Mouse (Mus musculus) thymus, adult 2 months (tissue): ENCODE measurements around the gene Aftph. TPM values are rescaled to one million over a fixed set of nuclear protein-coding genes. Genes with fewer than 3 reads are reported as not detected.

Experiments used
- DNase-seq: peaks from one replicate; pipeline ENCODE4 v3.0.0; 2021
- H3K27ac ChIP-seq: fragments of 200-500 bp; 2 replicates; pipeline ENCODE4 v1.5.1; 2012; ENCODE audit warnings: low read length, control low read depth; ENCODE audit not compliant: control insufficient read depth, insufficient read depth
- H3K27me3 ChIP-seq: fragments of 200-500 bp; 2 replicates; pipeline ENCODE4 v1.6.1; 2012; ENCODE audit warnings: mild to moderate bottlenecking, low read length, moderate library complexity, mixed read lengths; ENCODE audit not compliant: control insufficient read depth, insufficient read depth
- H3K36me3 ChIP-seq: fragments of 200-500 bp; 2 replicates; pipeline ENCODE4 v1.6.1; 2012; ENCODE audit warnings: mild to moderate bottlenecking, low read length, moderate library complexity; ENCODE audit not compliant: control insufficient read depth, insufficient read depth
- H3K4me1 ChIP-seq: fragments of 200-500 bp; replicated peaks from 2 replicates; pipeline ENCODE4 v1.6.1; 2012; ENCODE audit warnings: low read length; ENCODE audit not compliant: control insufficient read depth, insufficient read depth
- H3K4me3 ChIP-seq: fragments of 200-500 bp; 2 replicates; pipeline ENCODE4 v1.5.1; 2012; ENCODE audit warnings: mild to moderate bottlenecking, low read length, control low read depth, moderate library complexity; ENCODE audit not compliant: control insufficient read depth, insufficient read depth
- CTCF ChIP-seq: fragments of 200-500 bp; IDR thresholded peaks from 2 replicates; pipeline ENCODE4 v1.5.1; 2012; ENCODE audit warnings: mild to moderate bottlenecking, control low read depth, low read length, moderate library complexity, borderline replicate concordance; ENCODE audit not compliant: control insufficient read depth, poor library complexity, insufficient read depth; ENCODE audit errors: extremely low read depth
- POLR2A ChIP-seq: fragments of 200-500 bp; IDR thresholded peaks from 2 replicates; pipeline ENCODE4 v1.6.1; 2012; ENCODE audit warnings: mild to moderate bottlenecking, low read length, control low read depth, moderate library complexity; ENCODE audit not compliant: control insufficient read depth, poor library complexity, insufficient read depth; ENCODE audit errors: extremely low read depth
- WGBS: fragments of 180-500 bp; shearing (Covaris S2); methylation state at CpG from one replicate; pipeline ENCODE4 v1.1.7; 2018; 5-methylcytosine and 5-hydroxymethylcytosine counted together
- polyA plus RNA-seq: library from polyadenylated mRNA; depleted of rRNA; stranded (reverse); fragments of >200 nt; gene quantifications from 2 replicates; pipeline ENCODE4 v1.2.3, GENCODE M21; 2012

Gene Aftph
- polyA plus RNA-seq, 1 experiment = 91.9 TPM

DNA sequence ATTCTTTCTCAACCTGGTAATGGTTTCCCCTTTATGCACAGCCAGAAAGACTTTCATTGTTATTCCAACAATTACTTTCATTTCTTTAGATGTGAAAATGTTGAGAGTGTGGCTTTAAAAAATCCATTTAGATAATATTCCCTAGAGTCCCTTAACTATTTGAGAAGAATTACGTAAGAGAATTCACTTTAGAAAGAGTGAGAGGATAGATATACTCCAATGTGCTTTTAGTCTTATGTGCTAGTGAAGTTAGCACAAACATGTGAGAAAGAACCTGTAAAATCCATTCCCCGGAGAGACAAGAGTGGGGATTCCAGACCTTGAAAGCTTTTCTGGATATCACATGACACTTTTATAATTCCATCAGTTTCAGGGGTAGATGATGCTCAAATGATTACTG lies 9.2 kb upstream of the Aftph start:
- DNase-seq = no peak
- H3K4me3 ChIP-seq = no peak overlapping the region
- TF ChIP-seq POLR2A (no peak), CTCF (no peak)
- H3K4me1 ChIP-seq = no peaks in the 10 kb centered on the region
- no peaks in the 10 kb centered on the region for H3K27me3 ChIP-seq
- 98% methylated on average over 2 of the region's 2 CpGs for WGBS
- no peaks in the 10 kb centered on the region for H3K36me3 ChIP-seq
- no peak overlapping the region for H3K27ac ChIP-seq

DNA sequence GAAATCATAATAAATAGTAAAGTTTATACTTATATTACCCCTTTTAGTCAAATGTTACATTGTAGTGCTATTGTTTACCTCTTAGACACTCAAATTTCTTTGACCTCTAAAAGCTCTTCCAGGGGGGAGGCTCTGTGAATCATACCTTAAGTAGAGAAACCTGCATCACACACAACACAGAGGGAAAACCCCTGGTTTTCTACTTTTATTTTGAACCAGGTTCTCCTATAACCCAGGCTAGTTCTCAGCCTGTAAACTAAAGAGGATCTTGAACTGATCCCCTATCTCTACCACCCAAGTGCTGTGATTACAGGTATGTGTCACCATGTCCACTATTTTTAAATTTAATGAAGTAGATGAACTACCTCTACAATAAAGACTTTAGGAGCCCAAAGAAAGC lies 2.0 kb upstream of the Aftph start:
- TF ChIP-seq POLR2A = no peak
- TF ChIP-seq CTCF = no peak
- Histone ChIP-seq H3K27me3 (no peaks in the 10 kb centered on the region), H3K4me1 (no peaks in the 10 kb centered on the region), H3K36me3 (no peaks in the 10 kb centered on the region), H3K4me3 (no peak overlapping the region), H3K27ac (no peak overlapping the region)
- no peak for DNase-seq

- Histone ChIP-seq H3K4me3 (no peak overlapping the region), H3K27me3 (no peaks in the 10 kb centered on the region), H3K36me3 (no peaks in the 10 kb centered on the region), H3K27ac (peak overlapping the region; percentile 90), H3K4me1 (no peaks in the 10 kb centered on the region)
- TF ChIP-seq CTCF (no peak), POLR2A (no peak)
- DNase-seq = peak; percentile 76
- WGBS = under 1% methylated on average over 9 of the region's 9 CpGs
These were observed 1.0 kb upstream of the Aftph start for GRCm38 (mm10) chr11:20742361-20742897.

- 1% methylated on average over 56 of the region's 56 CpGs for WGBS
- peak overlapping the region; percentile 66 for H3K4me3 ChIP-seq
- no peaks in the 10 kb centered on the region for H3K4me1 ChIP-seq
- no peak for TF ChIP-seq POLR2A
- no peak for TF ChIP-seq CTCF
- peak; percentile 61 for DNase-seq
- H3K36me3 ChIP-seq = no peaks in the 10 kb centered on the region
- H3K27me3 ChIP-seq = no peaks in the 10 kb centered on the region
- peak overlapping the region; percentile 65 for H3K27ac ChIP-seq
These were observed 748 bp downstream of the Aftph start for GRCm38 (mm10) chr11:20740481-20741200.

- WGBS = 86% methylated on average over 3 of the region's 3 CpGs
- no peak for DNase-seq
- Histone ChIP-seq H3K4me3 (no peak overlapping the region), H3K27me3 (no peaks in the 10 kb centered on the region), H3K36me3 (no peaks in the 10 kb centered on the region), H3K4me1 (peaks cover 10% of the 10 kb centered on the region), H3K27ac (peak overlapping the region; percentile 67)
- TF ChIP-seq POLR2A (no peak), CTCF (no peak)
These were observed 7.3 kb downstream of the Aftph start for GRCm38 (mm10) chr11:20734066-20734465.

DNA sequence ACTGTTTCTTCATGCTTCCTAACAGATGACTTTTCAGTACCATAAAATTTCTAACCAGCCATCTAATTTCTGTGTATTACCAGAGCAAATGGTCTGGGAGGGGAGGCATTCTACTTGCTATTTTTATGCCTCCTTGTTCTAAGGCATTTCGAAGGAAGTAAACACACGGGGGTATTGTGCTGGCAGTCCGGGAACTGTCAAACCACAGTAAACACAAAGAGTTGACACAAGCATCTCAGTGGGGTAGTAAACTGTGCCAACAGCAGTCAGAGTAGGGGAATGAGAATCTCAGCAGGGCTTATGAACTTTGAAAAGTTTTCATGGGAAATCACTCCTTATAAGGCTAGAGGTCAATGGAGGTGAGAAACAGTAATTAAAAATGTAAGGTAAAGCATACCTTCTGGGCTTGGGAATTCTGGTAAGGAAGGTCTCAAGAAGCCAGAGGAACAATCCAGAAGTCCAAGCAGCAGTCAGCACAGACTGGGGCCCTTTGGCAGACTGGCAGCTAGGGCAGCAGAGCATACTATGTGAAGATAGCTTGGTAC lies 7.8 kb downstream of the Aftph start:
- no peak for TF ChIP-seq POLR2A
- no peak for TF ChIP-seq CTCF
- 9% methylated on average over 3 of the region's 3 CpGs for WGBS
- no peaks in the 10 kb centered on the region for H3K36me3 ChIP-seq
- DNase-seq = no peak
- H3K27ac ChIP-seq = peak overlapping the region; percentile 67
- H3K27me3 ChIP-seq = no peaks in the 10 kb centered on the region
- H3K4me3 ChIP-seq = no peak overlapping the region
- peaks cover 10% of the 10 kb centered on the region for H3K4me1 ChIP-seq

DNA sequence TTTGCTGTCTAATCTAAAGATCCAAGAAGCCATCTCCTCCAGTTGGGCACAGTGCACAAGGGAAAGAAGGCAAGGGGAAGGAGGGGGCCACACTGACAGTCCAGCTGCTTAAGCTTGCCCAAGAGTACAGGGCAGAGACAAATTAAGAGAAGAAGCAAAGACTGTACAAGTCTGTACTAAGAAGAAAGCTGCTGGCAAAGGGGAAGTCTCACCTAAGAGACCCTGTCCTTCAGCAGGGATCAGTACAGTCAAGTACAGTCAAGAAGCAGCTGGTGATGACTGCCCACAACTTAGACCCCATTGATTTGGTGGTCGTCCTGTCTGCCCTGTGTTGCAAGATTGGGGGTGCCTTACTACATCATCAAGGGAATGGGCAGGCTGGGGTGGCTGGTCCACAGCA lies 12.0 kb downstream of the Aftph start:
- H3K4me1 ChIP-seq = peaks cover 6% of the 10 kb centered on the region
- H3K4me3 ChIP-seq = no peak overlapping the region
- TF ChIP-seq CTCF (no peak), POLR2A (no peak)
- no peak overlapping the region for H3K27ac ChIP-seq
- no peak for DNase-seq
- 87% methylated on average over 1 of the region's 1 CpGs for whole genome bisulfite sequencing
- H3K27me3 ChIP-seq = no peaks in the 10 kb centered on the region
- H3K36me3 ChIP-seq = peaks cover 16% of the 10 kb centered on the region
